Mouse (Mus musculus) liver, adult 2 months (tissue): Measurements from ENCODE around the gene Myh10. TPM values are rescaled to one million over a fixed set of nuclear protein-coding genes. Genes with fewer than 3 reads are reported as not detected.
"Not testable (repeated sequence)": the region's sequence is repeated elsewhere in the genome, so short reads cannot be mapped to it uniquely, and the experiment has no call there.

Experiments used
- DNase-seq: peaks from one replicate; pipeline ENCODE4 v3.0.0-alpha.2; 2011; ENCODE audit warnings: low read depth, low spot score; ENCODE audit errors: extremely low read depth
- H3K27ac ChIP-seq: fragments of 200-500 bp; replicated peaks from 2 replicates; pipeline ENCODE4 v1.5.1; 2012; ENCODE audit warnings: low read depth, mild to moderate bottlenecking, control low read depth, inconsistent platforms, low read length; ENCODE audit not compliant: insufficient read depth
- H3K27me3 ChIP-seq: fragments of 200-500 bp; 2 replicates; pipeline ENCODE4 v1.6.1; 2012; ENCODE audit warnings: mild to moderate bottlenecking, moderate library complexity, low read length, inconsistent platforms; ENCODE audit not compliant: control insufficient read depth, insufficient read depth
- H3K36me3 ChIP-seq: fragments of 200-500 bp; 2 replicates; pipeline ENCODE4 v1.6.1; 2012; ENCODE audit warnings: low read length, inconsistent platforms; ENCODE audit not compliant: control insufficient read depth, insufficient read depth
- H3K4me1 ChIP-seq: fragments of 200-500 bp; 2 replicates; pipeline ENCODE4 v1.6.1; 2011; ENCODE audit warnings: low read length; ENCODE audit not compliant: control insufficient read depth, insufficient read depth
- H3K4me3 ChIP-seq: fragments of 200-500 bp; 2 replicates; pipeline ENCODE4 v1.5.1; 2011; ENCODE audit warnings: low read depth, mild to moderate bottlenecking, control low read depth, low read length, moderate library complexity; ENCODE audit not compliant: insufficient read depth
- H3K79me2 ChIP-seq: fragments of 200-500 bp; 2 replicates; pipeline ENCODE4 v1.6.1; 2012; ENCODE audit warnings: inconsistent platforms, mild to moderate bottlenecking, low read length, moderate library complexity; ENCODE audit not compliant: control insufficient read depth, insufficient read depth
- H3K9ac ChIP-seq: fragments of 200-500 bp; 2 replicates; pipeline ENCODE4 v1.6.1; 2012; ENCODE audit warnings: low read depth, mild to moderate bottlenecking, control low read depth, inconsistent platforms, low read length
- CTCF ChIP-seq: fragments of 200-500 bp; IDR thresholded peaks from 2 replicates; pipeline ENCODE4 v1.5.1; 2011; ENCODE audit warnings: low read depth, low read length, control low read depth
- POLR2A ChIP-seq: fragments of 200-500 bp; IDR thresholded peaks from 2 replicates; pipeline ENCODE4 v1.6.1; 2011; ENCODE audit warnings: low read length, control low read depth; ENCODE audit not compliant: insufficient read depth; ENCODE audit errors: extremely low read depth
- WGBS: fragments of 180-500 bp; shearing (Covaris S2); methylation state at CpG from one replicate; pipeline ENCODE4 v1.1.7; 2018; 5-methylcytosine and 5-hydroxymethylcytosine counted together
- polyA plus RNA-seq: library from polyadenylated mRNA; depleted of rRNA; stranded (reverse); fragments of >200 nt; gene quantifications from 2 replicates; pipeline ENCODE4 v1.2.3, GENCODE M21; 2012
- total RNA-seq: library from RNA; depleted of rRNA; stranded (reverse); fragments of >200 nt; gene quantifications from 2 replicates; pipeline ENCODE4 v1.2.3, GENCODE M21; 2014

The Myh10 gene
- total and polyA plus RNA-seq, 2 experiments, result 4.4 to 7.5 TPM

GRCm38 (mm10) chr11:68819226-68819805 is 128.0 kb downstream of the Myh10 start:
- WGBS, result 83% methylated on average over 14 of the region's 14 CpGs
- no peak overlapping the region for H3K4me3 ChIP-seq
- no peak for DNase-seq
- TF ChIP-seq POLR2A (no peak), CTCF (no peak)
- peaks cover 1% of the 10 kb centered on the region; the same call in 1 of the 2 replicates for H3K4me1 ChIP-seq
- no peak overlapping the region for H3K9ac ChIP-seq
- H3K36me3 ChIP-seq, result peaks cover 28% of the 10 kb centered on the region
- H3K79me2 ChIP-seq, result peaks cover 3% of the 10 kb centered on the region; the same call in 1 of the 2 replicates
- no peak overlapping the region for H3K27ac ChIP-seq
- no peaks in the 10 kb centered on the region for H3K27me3 ChIP-seq

- peaks cover 17% of the 10 kb centered on the region for H3K4me1 ChIP-seq
- H3K79me2 ChIP-seq, result peaks cover 3% of the 10 kb centered on the region; the same call in 1 of the 2 replicates
- peaks cover 31% of the 10 kb centered on the region for H3K36me3 ChIP-seq
- TF ChIP-seq CTCF, result no peak
- TF ChIP-seq POLR2A, result no peak
- WGBS, result 88% methylated on average over 15 of the region's 15 CpGs
- H3K27ac ChIP-seq, result no peak overlapping the region
- no peak overlapping the region for H3K4me3 ChIP-seq
- no peak overlapping the region for H3K9ac ChIP-seq
- DNase-seq, result no peak
- no peaks in the 10 kb centered on the region for H3K27me3 ChIP-seq
These were observed 131.0 kb downstream of the Myh10 start for GRCm38 (mm10) chr11:68822326-68822725.

- Histone ChIP-seq H3K79me2 (peaks cover 3% of the 10 kb centered on the region; the same call in 1 of the 2 replicates), H3K4me1 (peaks cover 18% of the 10 kb centered on the region), H3K27ac (no peak overlapping the region), H3K36me3 (peaks cover 52% of the 10 kb centered on the region), H3K4me3 (no peak overlapping the region), H3K27me3 (no peaks in the 10 kb centered on the region), H3K9ac (no peak overlapping the region)
- no peak for TF ChIP-seq CTCF
- TF ChIP-seq POLR2A, result no peak
- no peak for DNase-seq
- WGBS, result 46% methylated on average over 3 of the region's 3 CpGs
These were observed 135.4 kb downstream of the Myh10 start for GRCm38 (mm10) chr11:68826735-68827134.

GRCm38 (mm10) chr11:68831580-68831979 is 140.2 kb downstream of the Myh10 start:
- H3K4me1 ChIP-seq, H3K27ac ChIP-seq, DNase-seq, H3K79me2 ChIP-seq, H3K9ac ChIP-seq, H3K27me3 ChIP-seq, H3K4me3 ChIP-seq: not testable (repeated sequence)
- H3K36me3 ChIP-seq, result peaks cover 65% of the 10 kb centered on the region
- WGBS, result 87% methylated on average over 5 of the region's 5 CpGs

DNA sequence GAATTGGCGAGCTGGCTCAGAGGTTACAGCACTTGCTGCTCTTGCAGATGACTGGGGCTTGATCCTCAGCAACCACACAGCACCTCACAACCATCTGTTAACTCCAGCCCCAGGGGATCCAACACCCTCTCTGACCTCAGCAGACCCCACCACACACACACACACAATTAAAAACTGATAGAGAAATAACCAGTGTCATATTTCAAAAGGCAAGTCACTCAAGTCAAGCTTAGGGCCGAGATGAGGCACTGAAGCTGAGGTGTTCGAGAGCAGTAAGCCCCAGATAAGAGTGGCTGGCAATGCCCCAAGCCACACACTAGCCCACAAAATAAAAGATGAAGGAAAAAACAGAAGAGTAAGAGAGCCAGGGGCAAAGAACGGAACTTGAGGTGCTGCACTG is 141.4 kb downstream of the Myh10 start:
- 62% methylated on average over 4 of the region's 4 CpGs for WGBS
- no peak for DNase-seq
- Histone ChIP-seq H3K4me1 (0 out of 2 replicates have a peak, but pooled peaks cover 2% of the 10 kb centered on the region), H3K27ac (no peak overlapping the region), H3K9ac (no peak overlapping the region), H3K4me3 (no peak overlapping the region), H3K27me3 (no peaks in the 10 kb centered on the region), H3K36me3 (peaks cover 72% of the 10 kb centered on the region), H3K79me2 (no peaks in the 10 kb centered on the region; the same call in 1 of the 2 replicates)
- TF ChIP-seq POLR2A, result no peak
- TF ChIP-seq CTCF, result no peak

DNA sequence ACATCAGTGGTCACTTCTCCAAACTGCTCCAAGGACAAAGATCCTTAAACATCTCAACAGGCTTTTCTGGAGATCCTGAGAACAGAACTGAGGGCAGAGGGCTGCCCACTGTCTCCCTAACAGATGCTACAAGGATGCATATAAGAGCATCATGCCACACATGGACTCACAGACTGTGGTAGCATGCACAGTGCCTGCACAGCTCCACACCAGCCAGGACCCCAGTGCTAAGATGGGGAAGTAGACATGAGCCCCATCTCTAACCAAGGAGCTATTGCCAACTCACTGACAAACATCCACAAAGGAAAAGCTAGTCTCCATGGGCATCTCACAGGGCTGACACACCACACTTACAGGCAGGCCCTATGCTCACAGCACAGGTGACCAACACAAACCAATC is 142.2 kb downstream of the Myh10 start:
- H3K79me2 ChIP-seq, result no peaks in the 10 kb centered on the region; the same call in 1 of the 2 replicates
- H3K4me1 ChIP-seq, result no peaks in the 10 kb centered on the region
- no peak overlapping the region for H3K9ac ChIP-seq
- H3K36me3 ChIP-seq, result peaks cover 67% of the 10 kb centered on the region
- DNase-seq, result no peak
- H3K4me3 ChIP-seq, result no peak overlapping the region
- no peak overlapping the region for H3K27ac ChIP-seq
- no peaks in the 10 kb centered on the region for H3K27me3 ChIP-seq
- no peak for TF ChIP-seq POLR2A
- no peak for TF ChIP-seq CTCF
